Mouse (Mus musculus) limb, embryonic 10.5 days (tissue): ENCODE measurements around the gene Myocd. TPM values are rescaled to one million over a fixed set of nuclear protein-coding genes. Genes with fewer than 3 reads are reported as not detected.

ENCODE experiments used
- DNase-seq: peaks from one replicate; pipeline ENCODE4 v3.0.0-alpha.2; 2017; ENCODE audit warnings: low spot score
- H3K27ac ChIP-seq: fragments of 300-500 bp; sonication (generic); 2 replicates; pipeline ENCODE4 v1.5.1; 2016; ENCODE audit warnings: mild to moderate bottlenecking
- H3K27me3 ChIP-seq: fragments of 300-500 bp; sonication (generic); 2 replicates; pipeline ENCODE4 v1.6.1; 2016; ENCODE audit warnings: low read depth, mild to moderate bottlenecking; ENCODE audit not compliant: poor library complexity, severe bottlenecking
- H3K36me3 ChIP-seq: fragments of 300-500 bp; sonication (generic); 2 replicates; pipeline ENCODE4 v1.6.1; 2016; ENCODE audit warnings: mild to moderate bottlenecking, moderate library complexity
- H3K4me1 ChIP-seq: fragments of 300-500 bp; sonication (generic); 2 replicates; pipeline ENCODE4 v1.6.1; 2016
- H3K4me3 ChIP-seq: fragments of 300-500 bp; sonication (generic); 2 replicates; pipeline ENCODE4 v1.5.1; 2016; ENCODE audit warnings: mild to moderate bottlenecking, moderate library complexity
- H3K9me3 ChIP-seq: fragments of 300-500 bp; sonication (generic); replicated peaks from 2 replicates; pipeline ENCODE4 v1.6.1; 2016; ENCODE audit warnings: mild to moderate bottlenecking
- WGBS: fragments of 180-500 bp; shearing (Covaris S2); methylation state at CpG from one replicate; pipeline ENCODE4 v1.1.7; 2016; 5-methylcytosine and 5-hydroxymethylcytosine counted together
- polyA plus RNA-seq: library from polyadenylated mRNA; unstranded; fragments of >200 nt; fragmentation: Nextera tagmentation; extraction: Ambion mirVana; gene quantifications from 2 replicates; pipeline ENCODE4 v1.2.1, GENCODE M21; 2016

Myocd gene
- polyA plus RNA-seq = 0.08 and 0.38 TPM in 2 replicates

- Histone ChIP-seq H3K27me3 (peaks cover 37% of the 10 kb centered on the region), H3K4me3 (peak within 1 kb of the TSS; percentile 56), H3K4me1 (peaks cover 18% of the 10 kb centered on the region), H3K9me3 (no peaks in the 10 kb centered on the region), H3K36me3 (no peaks in the 10 kb centered on the region), H3K27ac (0 out of 2 replicates have a peak within 1 kb of the TSS, but pooled peaks have one; percentile 5)
- peak; percentile 69 for DNase-seq
- under 1% methylated on average over 37 of the region's 37 CpGs for WGBS
These were observed at the start of gene Myocd for GRCm38 (mm10) chr11:65269851-65270473. Gene Myocd, minus strand, starts transcription at chr11:65269989.

- Histone ChIP-seq H3K4me3 (no peak overlapping the region), H3K36me3 (no peaks in the 10 kb centered on the region), H3K9me3 (no peaks in the 10 kb centered on the region), H3K27me3 (no peaks in the 10 kb centered on the region), H3K27ac (no peak overlapping the region), H3K4me1 (no peaks in the 10 kb centered on the region)
- WGBS = 43% methylated on average over 3 of the region's 3 CpGs
- no peak for DNase-seq
These were observed 34.0 kb upstream of the Myocd start for GRCm38 (mm10) chr11:65303824-65304223.

GRCm38 (mm10) chr11:65294128-65294833 is 24.5 kb upstream of the Myocd start:
- no peak for DNase-seq
- no peaks in the 10 kb centered on the region for H3K36me3 ChIP-seq
- no peak overlapping the region for H3K27ac ChIP-seq
- H3K4me1 ChIP-seq = peaks cover 3% of the 10 kb centered on the region; the same call in 1 of the 2 replicates
- WGBS = 92% methylated on average over 10 of the region's 10 CpGs
- H3K4me3 ChIP-seq = no peak overlapping the region
- no peaks in the 10 kb centered on the region for H3K9me3 ChIP-seq
- no peaks in the 10 kb centered on the region for H3K27me3 ChIP-seq

- no peak for DNase-seq
- no peak overlapping the region for H3K4me3 ChIP-seq
These were observed 23.2 kb upstream of the Myocd start for GRCm38 (mm10) chr11:65292994-65293393.

GRCm38 (mm10) chr11:65287706-65288105 is 17.9 kb upstream of the Myocd start:
- DNase-seq = no peak
- WGBS = 91% methylated on average over 8 of the region's 8 CpGs
- H3K4me3 ChIP-seq = no peak overlapping the region
- H3K9me3 ChIP-seq = no peaks in the 10 kb centered on the region
- no peaks in the 10 kb centered on the region for H3K36me3 ChIP-seq
- no peak overlapping the region for H3K27ac ChIP-seq
- no peaks in the 10 kb centered on the region for H3K4me1 ChIP-seq
- no peaks in the 10 kb centered on the region for H3K27me3 ChIP-seq

More at GRCm38 (mm10) chr11:65292994-65293393, 23.2 kb upstream of the Myocd start:
- Histone ChIP-seq H3K4me1 (peaks cover 3% of the 10 kb centered on the region; the same call in 1 of the 2 replicates), H3K27me3 (no peaks in the 10 kb centered on the region), H3K9me3 (no peaks in the 10 kb centered on the region), H3K27ac (no peak overlapping the region), H3K36me3 (no peaks in the 10 kb centered on the region)

- Histone ChIP-seq H3K27ac (no peak overlapping the region), H3K27me3 (no peaks in the 10 kb centered on the region), H3K9me3 (no peaks in the 10 kb centered on the region), H3K4me3 (no peak overlapping the region), H3K4me1 (no peaks in the 10 kb centered on the region), H3K36me3 (no peaks in the 10 kb centered on the region)
- DNase-seq = no peak
- 92% methylated on average over 2 of the region's 2 CpGs for WGBS
These were observed 16.4 kb upstream of the Myocd start for GRCm38 (mm10) chr11:65286211-65286610.

GRCm38 (mm10) chr11:65275441-65275840 is 5.7 kb upstream of the Myocd start:
- H3K27ac ChIP-seq = no peak overlapping the region
- WGBS = 89% methylated on average over 6 of the region's 6 CpGs
- no peaks in the 10 kb centered on the region for H3K36me3 ChIP-seq
- no peak for DNase-seq
- H3K4me3 ChIP-seq = no peak overlapping the region
- H3K27me3 ChIP-seq = peaks cover 15% of the 10 kb centered on the region
- peaks cover 8% of the 10 kb centered on the region for H3K4me1 ChIP-seq
- H3K9me3 ChIP-seq = no peaks in the 10 kb centered on the region

- peaks cover 37% of the 10 kb centered on the region for H3K27me3 ChIP-seq
- H3K36me3 ChIP-seq = no peaks in the 10 kb centered on the region
- H3K9me3 ChIP-seq = no peaks in the 10 kb centered on the region
- H3K27ac ChIP-seq = no peak overlapping the region
- WGBS = 14% methylated on average over 4 of the region's 4 CpGs
- H3K4me1 ChIP-seq = peaks cover 18% of the 10 kb centered on the region
- H3K4me3 ChIP-seq = no peak overlapping the region
- no peak for DNase-seq
These were observed 1.2 kb upstream of the Myocd start for GRCm38 (mm10) chr11:65271000-65271399.

- 60% methylated on average over 4 of the region's 4 CpGs for WGBS
- Histone ChIP-seq H3K36me3 (no peaks in the 10 kb centered on the region), H3K27me3 (peaks cover 37% of the 10 kb centered on the region), H3K9me3 (no peaks in the 10 kb centered on the region), H3K4me1 (peaks cover 18% of the 10 kb centered on the region), H3K4me3 (no peak overlapping the region), H3K27ac (no peak overlapping the region)
- no peak for DNase-seq
These were observed 1.5 kb downstream of the Myocd start for GRCm38 (mm10) chr11:65268310-65268709.

- H3K27me3 ChIP-seq = peaks cover 4% of the 10 kb centered on the region
- no peaks in the 10 kb centered on the region for H3K4me1 ChIP-seq
- H3K4me3 ChIP-seq = no peak overlapping the region
- no peaks in the 10 kb centered on the region for H3K36me3 ChIP-seq
- 60% methylated on average over 6 of the region's 6 CpGs for WGBS
- H3K27ac ChIP-seq = no peak overlapping the region
- no peaks in the 10 kb centered on the region for H3K9me3 ChIP-seq
- no peak for DNase-seq
These were observed 6.3 kb downstream of the Myocd start for GRCm38 (mm10) chr11:65263466-65263865.

- WGBS = 93% methylated on average over 4 of the region's 4 CpGs
- H3K27ac ChIP-seq = no peak overlapping the region
- no peaks in the 10 kb centered on the region for H3K9me3 ChIP-seq
- no peak for DNase-seq
- no peaks in the 10 kb centered on the region for H3K27me3 ChIP-seq
- H3K4me3 ChIP-seq = no peak overlapping the region
- no peaks in the 10 kb centered on the region for H3K36me3 ChIP-seq
- H3K4me1 ChIP-seq = no peaks in the 10 kb centered on the region
These were observed 10.8 kb downstream of the Myocd start for GRCm38 (mm10) chr11:65258997-65259396.

- H3K36me3 ChIP-seq = no peaks in the 10 kb centered on the region
- no peaks in the 10 kb centered on the region for H3K9me3 ChIP-seq
- no peak overlapping the region for H3K27ac ChIP-seq
- no peak for DNase-seq
- H3K4me1 ChIP-seq = no peaks in the 10 kb centered on the region
- WGBS = 87% methylated on average over 11 of the region's 11 CpGs
- no peaks in the 10 kb centered on the region for H3K27me3 ChIP-seq
- H3K4me3 ChIP-seq = no peak overlapping the region
These were observed 13.6 kb downstream of the Myocd start for GRCm38 (mm10) chr11:65256143-65256542.

- no peak for DNase-seq
- no peak overlapping the region for H3K4me3 ChIP-seq
- H3K27ac ChIP-seq = no peak overlapping the region
- WGBS = 80% methylated on average over 6 of the region's 6 CpGs
- no peaks in the 10 kb centered on the region for H3K36me3 ChIP-seq
- no peaks in the 10 kb centered on the region for H3K4me1 ChIP-seq
- no peaks in the 10 kb centered on the region for H3K9me3 ChIP-seq
- no peaks in the 10 kb centered on the region for H3K27me3 ChIP-seq
These were observed 14.2 kb downstream of the Myocd start for GRCm38 (mm10) chr11:65255564-65255963.
